Mouse (Mus musculus): ENCODE results near the gene Cog1. TPM values are rescaled to one million over a fixed set of nuclear protein-coding genes. Genes with fewer than 3 reads are reported as not detected.

Cog1 gene
- polyA plus RNA-seq, 1 experiment from 2014 or later, result 19.6 TPM

DNA sequence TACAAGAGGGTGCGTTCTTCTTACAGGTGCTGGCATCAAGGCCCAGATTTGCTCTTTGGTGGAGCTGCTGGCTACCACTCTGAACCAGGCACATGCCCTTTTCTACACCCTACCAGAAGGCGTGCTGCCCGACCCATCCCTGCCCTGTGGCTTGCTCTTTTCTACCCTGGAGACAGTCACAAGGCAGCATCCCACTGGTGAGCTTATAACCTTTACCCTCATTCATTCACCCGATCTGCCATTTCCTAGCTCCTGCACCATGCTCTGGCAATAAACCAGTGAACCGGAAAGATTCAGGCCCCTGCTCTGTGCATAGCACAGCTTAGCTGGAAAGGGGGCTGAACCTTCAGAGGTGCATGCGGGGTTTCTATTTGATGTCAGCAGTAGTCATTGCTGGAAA, 3.5 kb downstream of the Cog1 start:
- no peak overlapping the region for H3K4me2 ChIP-seq (replicated peaks; ENCODE audit: low read depth)
- 81% methylated on average over 6 of the region's 6 CpGs for WGBS
- TF ChIP-seq CTCF (IDR thresholded peaks at IDR 0.05; ENCODE audit: low read depth), result no peak
- H3K36me3 ChIP-seq (ENCODE audit: control insufficient read depth, insufficient read depth), result peaks cover 54% of the 10 kb centered on the region
- peaks cover 3% of the 10 kb centered on the region; the same call in 1 of the 2 replicates for H3K4me1 ChIP-seq (replicated peaks; ENCODE audit: control insufficient read depth, insufficient read depth, low read length)
- ATAC-seq, result no peak
- no peak overlapping the region for H3K9ac ChIP-seq (ENCODE audit: low read depth, low read length)
- no peak overlapping the region for H3K4me3 ChIP-seq (ENCODE audit: low read depth, low read length)
- H3K27ac ChIP-seq (ENCODE audit: low read depth, low read length), result no peak overlapping the region
- no peaks in the 10 kb centered on the region for H3K9me3 ChIP-seq (ENCODE audit: control insufficient read depth)
- H3K27me3 ChIP-seq (replicated peaks; ENCODE audit: control insufficient read depth, insufficient read depth, low read length), result no peaks in the 10 kb centered on the region

DNA sequence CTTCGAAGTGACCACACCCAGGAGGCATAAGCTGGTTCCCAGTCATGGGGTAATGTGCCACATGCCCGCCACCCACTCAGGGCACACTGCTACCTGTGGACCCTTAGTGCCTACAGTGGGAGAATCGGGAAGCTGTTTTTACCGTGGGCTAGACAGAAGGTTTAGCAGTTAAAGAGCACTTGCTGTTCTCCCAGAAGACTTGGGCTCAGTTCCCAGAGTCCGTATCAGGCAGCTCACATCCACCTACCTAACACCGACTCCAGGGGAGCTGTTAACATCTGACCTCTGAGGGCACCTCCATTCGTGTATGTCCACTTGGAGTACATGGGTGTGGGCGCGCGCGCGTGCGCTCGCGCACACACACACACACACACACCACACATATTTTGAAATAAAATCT, 5.1 kb downstream of the Cog1 start:
- Histone ChIP-seq H3K9me3 (ENCODE audit: control insufficient read depth) (no peaks in the 10 kb centered on the region), H3K9ac (ENCODE audit: low read depth, low read length) (no peak overlapping the region), H3K4me1 (replicated peaks; ENCODE audit: control insufficient read depth, insufficient read depth, low read length) (no peaks in the 10 kb centered on the region), H3K27me3 (replicated peaks; ENCODE audit: control insufficient read depth, insufficient read depth, low read length) (no peaks in the 10 kb centered on the region), H3K4me2 (replicated peaks; ENCODE audit: low read depth) (no peak overlapping the region), H3K4me3 (ENCODE audit: low read depth, low read length) (no peak overlapping the region), H3K27ac (ENCODE audit: low read depth, low read length) (no peak overlapping the region), H3K36me3 (ENCODE audit: control insufficient read depth, insufficient read depth) (peaks cover 65% of the 10 kb centered on the region)
- no peak for ATAC-seq
- TF ChIP-seq CTCF (IDR thresholded peaks at IDR 0.05; ENCODE audit: low read depth), result no peak
- 93% methylated on average over 15 of the region's 15 CpGs for WGBS

DNA sequence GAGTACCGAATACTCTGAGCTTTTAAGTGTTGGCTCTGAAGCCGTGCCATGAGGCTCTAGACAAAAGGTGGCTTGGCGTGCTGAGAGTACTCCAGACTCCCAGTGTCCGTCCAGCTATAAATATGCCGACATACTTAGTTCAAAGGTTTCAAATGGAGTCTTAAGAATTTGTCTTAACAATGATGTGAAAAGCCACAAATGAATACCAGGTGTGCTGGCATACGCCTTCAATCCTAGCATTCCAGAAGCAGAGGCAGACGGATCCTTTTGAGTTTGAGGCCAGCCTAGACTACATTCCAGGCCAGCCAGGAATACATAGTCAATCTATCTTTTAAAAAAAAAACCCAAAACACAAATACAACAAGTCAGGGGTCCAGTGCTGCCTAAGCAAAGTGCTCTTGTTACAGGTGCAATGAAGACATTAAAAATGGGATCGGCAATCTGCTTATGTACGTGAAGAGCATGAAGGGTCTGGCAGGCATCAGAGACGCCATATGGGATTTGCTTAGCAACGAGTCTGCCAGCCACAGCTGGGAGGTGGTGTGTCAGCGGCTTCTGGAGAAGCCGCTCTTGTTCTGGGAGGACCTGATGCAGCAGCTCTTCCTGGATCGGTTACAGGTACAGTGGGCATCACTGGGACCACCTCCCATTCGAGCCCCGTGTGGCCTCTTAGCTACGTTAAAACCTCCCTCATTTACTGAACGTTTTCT, 5.7 kb downstream of the Cog1 start:
- no peak for ATAC-seq
- no peak overlapping the region for H3K4me3 ChIP-seq (ENCODE audit: low read depth, low read length)
- H3K9me3 ChIP-seq (ENCODE audit: control insufficient read depth), result no peaks in the 10 kb centered on the region
- H3K27me3 ChIP-seq (replicated peaks; ENCODE audit: control insufficient read depth, insufficient read depth, low read length), result no peaks in the 10 kb centered on the region
- H3K4me1 ChIP-seq (replicated peaks; ENCODE audit: control insufficient read depth, insufficient read depth, low read length), result no peaks in the 10 kb centered on the region
- peaks cover 71% of the 10 kb centered on the region for H3K36me3 ChIP-seq (ENCODE audit: control insufficient read depth, insufficient read depth)
- no peak overlapping the region for H3K4me2 ChIP-seq (replicated peaks; ENCODE audit: low read depth)
- H3K9ac ChIP-seq (ENCODE audit: low read depth, low read length), result no peak overlapping the region
- 87% methylated on average over 18 of the region's 18 CpGs for WGBS
- no peak overlapping the region for H3K27ac ChIP-seq (ENCODE audit: low read depth, low read length)
- no peak for TF ChIP-seq CTCF (IDR thresholded peaks at IDR 0.05; ENCODE audit: low read depth)

DNA sequence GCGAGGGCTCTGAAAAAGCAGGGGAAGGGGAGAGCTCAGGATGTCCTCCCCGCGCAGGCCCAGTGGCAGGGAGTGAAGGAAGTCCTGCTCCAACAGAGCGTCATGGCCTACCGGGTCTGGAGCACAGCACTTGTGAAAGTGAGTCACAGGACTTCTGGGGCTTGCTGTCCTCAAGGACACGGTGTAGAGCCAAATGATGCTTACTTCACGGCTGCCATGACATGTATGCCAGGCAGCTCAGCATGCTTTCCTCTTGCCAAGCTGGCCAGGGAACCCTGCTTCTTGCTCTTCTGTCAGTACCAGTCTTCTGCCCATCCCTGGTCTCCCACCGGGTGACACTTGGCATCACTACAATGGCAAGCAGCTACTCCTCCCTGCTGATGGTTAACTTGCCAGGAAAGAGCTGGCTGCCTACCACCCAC, 7.6 kb downstream of the Cog1 start:
- Histone ChIP-seq H3K9me3 (ENCODE audit: control insufficient read depth) (no peaks in the 10 kb centered on the region), H3K36me3 (ENCODE audit: control insufficient read depth, insufficient read depth) (peaks cover 86% of the 10 kb centered on the region), H3K9ac (ENCODE audit: low read depth, low read length) (no peak overlapping the region), H3K27me3 (replicated peaks; ENCODE audit: control insufficient read depth, insufficient read depth, low read length) (no peaks in the 10 kb centered on the region), H3K4me2 (replicated peaks; ENCODE audit: low read depth) (no peak overlapping the region), H3K27ac (ENCODE audit: low read depth, low read length) (no peak overlapping the region), H3K4me1 (replicated peaks; ENCODE audit: control insufficient read depth, insufficient read depth, low read length) (no peaks in the 10 kb centered on the region), H3K4me3 (ENCODE audit: low read depth, low read length) (no peak overlapping the region)
- 86% methylated on average over 8 of the region's 8 CpGs for WGBS
- ATAC-seq, result no peak
- no peak for TF ChIP-seq CTCF (IDR thresholded peaks at IDR 0.05; ENCODE audit: low read depth)

DNA sequence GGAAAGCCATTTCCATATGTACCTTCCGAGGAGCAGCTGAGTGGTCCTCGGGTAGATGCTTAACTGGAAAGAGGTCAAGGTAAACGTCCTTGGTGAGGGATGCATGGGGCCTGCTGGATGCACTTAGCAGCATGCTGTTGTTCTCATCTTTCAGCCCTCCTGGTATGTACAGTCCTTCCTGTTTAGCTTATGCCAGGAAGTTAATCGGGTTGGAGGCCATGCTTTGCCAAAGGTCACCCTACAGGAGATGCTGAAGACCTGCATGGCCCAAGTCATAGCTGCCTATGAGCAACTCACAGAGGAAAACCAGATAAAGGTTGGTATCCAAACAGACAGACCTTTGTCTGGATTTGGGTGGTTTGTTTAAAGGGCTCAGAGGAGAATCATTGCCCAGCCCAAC, 8.3 kb downstream of the Cog1 start:
- no peak for TF ChIP-seq CTCF (IDR thresholded peaks at IDR 0.05; ENCODE audit: low read depth)
- WGBS, result 39% methylated on average over 4 of the region's 4 CpGs
- no peak for ATAC-seq

DNA sequence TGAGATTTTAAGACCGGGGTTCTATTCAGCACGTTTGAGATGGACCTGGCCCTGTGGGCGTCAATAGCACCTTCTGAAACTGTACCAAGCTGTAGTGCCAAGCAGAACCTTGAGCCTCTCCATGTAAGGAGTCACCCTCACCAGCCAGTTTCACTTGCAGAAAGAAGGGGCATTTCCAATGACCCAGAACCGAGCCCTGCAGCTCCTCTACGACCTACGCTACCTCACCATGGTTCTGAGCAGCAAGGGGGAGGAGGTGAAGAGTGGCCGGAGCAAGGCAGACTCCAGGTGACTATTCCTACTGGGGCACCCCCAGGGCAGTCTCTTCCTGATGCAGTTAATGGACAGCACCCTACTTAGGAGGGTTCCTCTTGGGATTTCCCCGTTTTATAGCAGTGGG, 9.3 kb downstream of the Cog1 start:
- no peak for TF ChIP-seq CTCF (IDR thresholded peaks at IDR 0.05; ENCODE audit: low read depth)
- no peak for ATAC-seq
- no peaks in the 10 kb centered on the region for H3K9me3 ChIP-seq (ENCODE audit: control insufficient read depth)
- no peak overlapping the region for H3K4me3 ChIP-seq (ENCODE audit: low read depth, low read length)
- H3K27me3 ChIP-seq (replicated peaks; ENCODE audit: control insufficient read depth, insufficient read depth, low read length), result no peaks in the 10 kb centered on the region
- 86% methylated on average over 8 of the region's 8 CpGs for WGBS
- no peaks in the 10 kb centered on the region for H3K4me1 ChIP-seq (replicated peaks; ENCODE audit: control insufficient read depth, insufficient read depth, low read length)
- H3K36me3 ChIP-seq (ENCODE audit: control insufficient read depth, insufficient read depth), result peaks cover 88% of the 10 kb centered on the region
- H3K9ac ChIP-seq (ENCODE audit: low read depth, low read length), result no peak overlapping the region
- no peak overlapping the region for H3K27ac ChIP-seq (ENCODE audit: low read depth, low read length)
- no peak overlapping the region for H3K4me2 ChIP-seq (replicated peaks; ENCODE audit: low read depth)

More for the DNA sequence above, 8.3 kb downstream of the Cog1 start:
- no peaks in the 10 kb centered on the region for H3K4me1 ChIP-seq (replicated peaks; ENCODE audit: control insufficient read depth, insufficient read depth, low read length)
- no peak overlapping the region for H3K4me2 ChIP-seq (replicated peaks; ENCODE audit: low read depth)
- no peaks in the 10 kb centered on the region for H3K9me3 ChIP-seq (ENCODE audit: control insufficient read depth)
- H3K9ac ChIP-seq (ENCODE audit: low read depth, low read length), result no peak overlapping the region
- no peak overlapping the region for H3K27ac ChIP-seq (ENCODE audit: low read depth, low read length)
- H3K27me3 ChIP-seq (replicated peaks; ENCODE audit: control insufficient read depth, insufficient read depth, low read length), result no peaks in the 10 kb centered on the region
- H3K4me3 ChIP-seq (ENCODE audit: low read depth, low read length), result no peak overlapping the region
- peaks cover 88% of the 10 kb centered on the region for H3K36me3 ChIP-seq (ENCODE audit: control insufficient read depth, insufficient read depth)

Data from intestine, postnatal 0 days (tissue).